ENCODE assay signal across 9 mouse cellular contexts in the genomic region with DNA sequence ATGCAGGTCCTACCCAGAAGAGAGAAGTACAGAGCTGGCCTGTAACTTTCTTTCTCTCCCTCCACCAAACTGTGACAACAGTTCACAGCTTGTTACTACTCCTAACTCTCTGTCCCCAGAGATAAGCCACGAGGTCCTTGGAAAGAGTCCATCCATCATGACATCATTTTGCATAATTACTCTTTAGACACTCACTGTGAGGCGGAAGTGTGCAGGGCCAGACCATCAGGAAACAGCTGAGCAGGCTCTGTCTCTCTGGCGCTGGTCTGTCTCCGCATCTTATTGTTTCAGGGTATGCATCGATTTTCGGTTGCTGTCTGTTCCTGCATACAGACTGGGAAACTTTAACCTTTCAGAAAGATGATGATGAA. TPM values are rescaled to one million over a fixed set of nuclear protein-coding genes. Genes with fewer than 3 reads are reported as not detected.
A peak's percentile ranks its signal among the peaks of the same experiment; 100 is the strongest.
DNase-seq lines count a peak whose midpoint lies in the region; ATAC-seq and TF ChIP-seq lines count a peak whose summit lies in the region.
"Had no signal": no experiment of that assay in that cellular context is flagged by ENCODE, and none has a peak within 500 bp of the region (broad histone marks: within the 10 kb centered on the region; RNA-seq: fewer than 3 reads in every experiment).

No protein-coding gene starts in this region.

- no peak overlapping the region for H3K4me2 ChIP-seq in hindbrain, postnatal 0 days (ENCODE audit: low read depth, low read length)

- 0 out of 2 replicates have a peak, but pooled peaks have one; percentile 38 for ATAC-seq in hindbrain, postnatal 0 days

- H3K36me3 ChIP-seq in hindbrain, postnatal 0 days (ENCODE audit: insufficient read depth, low read length) = no peaks in the 10 kb centered on the region

- peak; percentile 80 for DNase-seq in layer of hippocampus, adult 11-12 months (ENCODE audit: low spot score)
- DNase-seq in layer of hippocampus, postnatal 10 days (ENCODE audit: low spot score in 2 of 2) = no peak
- DNase-seq in embryo, embryonic 10.5 days (ENCODE audit: low spot score) = peak; percentile 26
- DNase-seq in hindbrain, postnatal 0 days (ENCODE audit: low spot score) = peak; percentile 31
- DNase-seq in lung, postnatal 10 days = peak; percentile 78
- DNase-seq in neural tube, embryonic 10.5 days (ENCODE audit: extremely low spot score, low spot score) = no peak
- no peak for DNase-seq in Muller cell, postnatal 12 days (ENCODE audit: inconsistent ontology term)
- DNase-seq in thymus, adult 18-20 months = no peak

- no peak overlapping the region for H3K4me3 ChIP-seq in hindbrain, postnatal 0 days (ENCODE audit: low read length)

- WGBS in hindbrain, postnatal 0 days = 47% methylated on average over 6 of the region's 6 CpGs

- H3K27me3 ChIP-seq in hindbrain, postnatal 0 days (ENCODE audit: insufficient read depth, low read length) = no peaks in the 10 kb centered on the region

- H3K9ac ChIP-seq in hindbrain, postnatal 0 days (replicated peaks; ENCODE audit: low read length) = no peak overlapping the region

- TF ChIP-seq CTCF in hindbrain, postnatal 0 days (IDR thresholded peaks at IDR 0.05; ENCODE audit: low read depth) = no peak

- no peaks in the 10 kb centered on the region for H3K4me1 ChIP-seq in hindbrain, postnatal 0 days (ENCODE audit: insufficient read depth, low read length)

- H3K9me3 ChIP-seq in hindbrain, postnatal 0 days (ENCODE audit: low read length) = no peaks in the 10 kb centered on the region

- no peak overlapping the region for H3K27ac ChIP-seq in hindbrain, postnatal 0 days

RNA-seq across cellular contexts. Expression of a gene that starts 43.8 kb away (rescaled TPM):
- not detected for total RNA-seq in layer of hippocampus, postnatal 10 days (2021)
- total RNA-seq in hindbrain, postnatal 0 days (2014; rRNA removed) = not detected in 2 replicates
- polyA plus RNA-seq in hindbrain, postnatal 0 days (2015; fragmentation: Nextera tagmentation; extraction: Ambion mirVana) = not detected in 2 replicates
- polyA plus RNA-seq: gonadal fat pad, adult 2 months had no signal

Comparison
In these comparisons a context has a peak if more than half of its experiments do, and no peak if none do; other contexts are left out.
1. DNase-seq: peak in layer of hippocampus, adult 11-12 months (single experiment), embryo, embryonic 10.5 days (single experiment), hindbrain, postnatal 0 days (single experiment) and lung, postnatal 10 days (single experiment); none in layer of hippocampus, postnatal 10 days (0 of 2), neural tube, embryonic 10.5 days (single experiment), Muller cell, postnatal 12 days (single experiment) and thymus, adult 18-20 months (0 of 2).